Mouse (Mus musculus) B cell, adult 2 months (primary cell): ENCODE results near the gene Taf1c.

Source experiments
- DNase-seq, 2 experiments: peaks; one replicate each; pipeline ENCODE4 v3.0.0; 2022

Taf1c gene

DNA sequence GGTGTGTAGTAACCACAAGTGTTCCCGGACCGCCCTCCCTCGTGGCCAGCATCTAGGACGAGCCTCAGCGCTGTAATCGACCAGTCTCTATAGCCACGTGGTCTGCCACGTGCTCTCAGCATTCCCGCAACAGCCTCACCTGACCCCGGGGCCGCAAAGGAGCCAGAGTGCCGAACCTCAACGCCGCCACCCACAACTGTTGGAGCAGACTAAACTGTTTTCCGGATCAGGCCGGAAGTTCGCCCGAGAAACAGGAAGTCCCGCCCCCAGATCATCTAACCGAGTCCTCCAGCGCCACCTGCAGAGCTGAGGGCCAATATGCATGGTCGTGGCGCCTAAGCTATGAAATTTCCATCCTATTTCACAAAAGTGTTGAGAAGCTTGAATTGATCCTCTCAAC is at the start of gene Taf1c:
Gene Taf1c, minus strand, starts transcription at position 227 of the 400 bp plus-strand sequence.
- peak; percentile 97 for DNase-seq

DNA sequence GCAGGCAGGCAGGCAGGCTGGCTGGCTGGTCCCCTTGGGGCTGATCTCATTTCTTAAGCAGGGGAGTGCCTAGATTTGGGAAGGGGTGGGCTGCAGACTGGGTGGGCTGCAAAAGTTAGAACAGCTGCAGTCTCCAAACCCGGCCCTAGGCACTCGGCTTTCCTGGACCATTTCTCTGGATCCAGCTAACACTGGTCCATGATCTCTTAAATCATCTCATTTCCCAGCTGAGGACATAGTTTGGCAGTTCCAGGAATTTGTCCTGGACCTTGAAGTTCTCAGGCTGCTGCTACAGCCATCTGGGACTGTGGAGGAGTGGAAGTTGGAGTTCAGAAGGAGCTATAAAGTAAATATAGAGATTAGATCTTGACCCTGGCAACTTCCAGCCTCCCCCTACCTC is 46.3 kb upstream of the Taf1c start:
- no peak for DNase-seq

DNA sequence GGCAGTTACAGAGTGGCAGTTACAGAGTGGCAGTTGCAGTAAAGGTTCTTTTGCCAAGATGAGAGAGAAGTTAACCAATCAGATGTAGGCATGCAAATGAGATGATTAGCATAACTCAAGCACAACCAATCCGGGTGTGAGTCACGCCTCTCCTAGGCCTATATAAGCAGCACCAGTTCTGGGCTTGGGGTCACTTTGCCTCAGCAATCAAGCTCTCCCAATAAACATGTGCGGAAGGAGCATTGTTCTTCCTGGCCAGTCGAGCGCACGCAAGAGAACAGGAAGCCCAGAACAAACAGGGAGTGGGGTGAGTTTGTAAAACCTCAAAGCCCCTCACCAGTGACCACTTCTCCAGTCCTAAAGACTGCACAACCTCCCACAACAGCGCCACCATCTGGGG is 41.8 kb upstream of the Taf1c start:
- no peak for DNase-seq

DNA sequence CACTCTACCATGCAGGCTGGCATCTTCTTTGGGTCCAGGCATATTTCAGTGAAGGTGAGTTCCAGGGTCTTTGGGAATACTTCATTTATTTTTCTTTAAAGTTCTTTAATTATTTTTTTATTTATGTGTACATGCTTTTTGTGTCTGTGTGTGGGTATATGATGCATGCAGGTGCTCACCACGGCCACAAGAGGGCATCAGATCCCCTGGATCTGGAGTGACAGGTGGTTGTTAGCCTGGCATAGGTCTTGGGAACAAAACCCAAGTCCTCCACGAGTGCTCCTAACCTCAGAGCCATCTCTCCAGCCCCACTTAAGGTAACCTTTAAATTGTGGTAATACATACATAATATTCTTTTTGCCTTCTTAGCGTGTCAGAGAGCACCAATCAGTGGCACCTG is 41.2 kb upstream of the Taf1c start:
- DNase-seq, result no peak

DNA sequence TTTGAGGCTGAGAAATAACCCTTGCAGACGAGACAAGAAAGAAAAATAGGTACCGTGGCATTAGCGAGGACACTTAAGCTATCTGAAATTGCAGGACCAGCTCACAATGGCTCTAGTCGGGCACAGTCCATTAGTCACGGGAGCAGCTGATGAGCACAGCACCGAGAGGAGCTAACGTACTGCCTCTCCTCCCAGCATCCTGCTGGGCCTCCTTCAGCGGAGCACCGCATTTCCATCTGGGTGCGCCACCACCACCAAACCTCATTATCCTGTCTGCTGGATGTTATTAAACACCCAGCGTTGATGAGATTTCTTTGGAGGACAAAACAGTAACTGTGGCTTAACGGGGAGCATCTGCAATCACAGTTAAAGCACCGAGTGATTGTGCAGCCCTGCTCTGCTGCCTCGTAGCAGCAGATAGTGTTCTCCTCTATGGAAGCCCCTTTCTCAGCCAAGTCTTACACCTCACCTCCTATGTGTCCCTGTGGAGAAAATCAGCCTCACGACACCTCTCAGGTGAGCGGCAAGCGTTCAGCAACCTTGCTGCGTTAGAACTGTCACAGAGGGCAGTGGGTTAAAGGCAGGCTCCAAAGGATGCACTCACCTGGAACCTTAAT is 40.1 kb upstream of the Taf1c start:
- DNase-seq, result no peak

DNA sequence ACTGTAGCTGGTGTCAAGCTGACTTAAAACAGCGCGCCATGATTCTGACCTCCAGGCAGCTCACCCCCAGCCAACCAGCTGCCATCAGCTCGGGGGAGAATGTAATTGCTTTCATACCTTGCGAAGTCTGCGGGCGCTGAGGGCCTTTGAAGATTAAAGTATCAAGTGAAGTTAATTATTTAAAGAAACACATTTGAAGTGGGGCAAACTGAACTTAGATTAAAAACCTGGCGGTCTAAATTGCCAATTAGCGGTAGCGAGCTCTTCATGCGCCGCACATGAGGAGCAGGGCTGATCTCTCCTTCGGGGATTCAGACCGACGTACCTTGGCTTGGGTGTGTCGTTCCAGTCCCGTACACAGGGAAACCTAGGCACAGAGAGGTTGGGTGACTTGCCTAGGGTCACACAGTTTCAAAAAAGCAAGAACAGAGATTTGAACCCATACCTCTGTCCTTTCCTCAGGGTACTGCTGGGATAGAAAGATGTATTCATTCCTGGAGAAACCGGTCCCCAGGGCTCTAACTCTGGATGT is 39.5 kb upstream of the Taf1c start:
- DNase-seq, result no peak

DNA sequence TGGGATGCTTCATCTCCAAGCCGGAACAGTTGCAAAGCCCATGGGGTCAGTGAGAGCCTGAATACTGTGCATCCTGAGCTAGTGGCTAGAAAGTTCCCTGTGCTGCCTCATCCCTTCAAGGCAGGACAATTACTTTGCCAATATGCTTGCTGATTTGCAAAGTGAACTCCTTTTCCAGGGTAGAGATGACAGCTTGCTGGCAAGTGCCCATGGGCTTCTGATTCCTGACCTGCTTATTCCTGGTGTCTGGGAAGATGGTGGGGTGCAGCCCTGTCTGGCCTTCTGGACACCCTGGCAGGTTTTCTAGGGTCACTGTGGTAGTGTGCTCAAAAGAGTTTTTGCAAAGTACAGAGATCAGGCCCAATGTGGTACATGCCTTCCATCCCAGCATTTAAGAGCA is 37.9 kb upstream of the Taf1c start:
- no peak for DNase-seq

DNA sequence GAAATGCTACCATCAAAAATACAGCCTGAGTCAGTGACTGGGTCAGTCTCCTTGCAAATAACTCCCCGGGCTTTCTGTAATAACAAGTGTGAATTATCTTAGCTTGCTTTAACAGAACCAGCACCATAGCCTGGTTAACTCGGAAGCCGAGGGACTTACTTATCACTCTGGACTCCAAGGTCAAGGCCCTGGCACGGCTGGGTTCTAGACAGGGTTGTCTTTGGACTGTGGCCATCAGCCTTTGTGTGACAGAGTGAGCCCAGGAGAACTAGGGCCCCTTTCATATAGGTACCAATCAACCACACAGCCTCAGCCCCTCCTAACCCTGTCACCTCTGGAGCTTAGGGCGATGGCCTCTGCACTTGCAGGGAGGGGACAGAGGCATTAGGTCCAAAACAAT is 36.0 kb upstream of the Taf1c start:
- DNase-seq, result no peak

DNA sequence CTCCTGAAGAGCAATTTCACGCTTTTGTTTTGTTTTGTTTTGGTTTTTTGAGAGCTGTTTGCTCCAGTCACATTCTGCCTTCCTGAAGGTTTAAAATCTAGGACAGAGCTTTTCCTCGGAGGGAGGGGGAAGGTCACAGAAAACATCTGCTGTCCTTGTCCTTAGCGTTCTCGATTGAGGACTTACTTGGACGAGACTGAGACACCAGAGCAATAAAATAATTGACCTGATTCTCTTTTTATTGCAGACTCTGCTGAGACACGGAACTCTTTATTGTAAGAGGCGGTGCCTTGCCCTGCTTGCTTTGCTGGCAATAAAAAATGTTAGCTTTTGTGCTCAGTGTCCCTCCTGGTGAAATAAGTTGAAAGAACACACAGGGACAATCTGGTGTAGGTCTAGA is 34.8 kb upstream of the Taf1c start:
- DNase-seq, result no peak

DNA sequence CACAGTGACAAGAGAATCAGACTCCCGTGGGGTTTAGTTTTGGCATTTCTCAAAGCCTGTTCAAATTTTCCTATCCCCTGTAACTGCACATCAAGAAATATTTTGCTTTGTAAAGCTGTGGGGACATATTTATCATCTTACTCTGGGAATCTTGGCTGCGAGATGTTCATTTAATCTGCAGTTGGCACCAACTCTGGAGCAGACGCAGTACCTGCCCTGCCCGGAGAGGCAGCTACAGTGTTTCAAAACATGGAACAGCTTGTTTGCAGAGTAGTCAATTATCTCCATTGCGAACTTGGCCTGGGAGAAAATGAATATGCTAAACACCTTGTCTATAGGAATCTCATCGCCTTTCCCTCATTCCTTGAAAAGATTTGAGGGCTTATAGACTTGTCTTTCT is 33.2 kb upstream of the Taf1c start:
- no peak for DNase-seq

DNA sequence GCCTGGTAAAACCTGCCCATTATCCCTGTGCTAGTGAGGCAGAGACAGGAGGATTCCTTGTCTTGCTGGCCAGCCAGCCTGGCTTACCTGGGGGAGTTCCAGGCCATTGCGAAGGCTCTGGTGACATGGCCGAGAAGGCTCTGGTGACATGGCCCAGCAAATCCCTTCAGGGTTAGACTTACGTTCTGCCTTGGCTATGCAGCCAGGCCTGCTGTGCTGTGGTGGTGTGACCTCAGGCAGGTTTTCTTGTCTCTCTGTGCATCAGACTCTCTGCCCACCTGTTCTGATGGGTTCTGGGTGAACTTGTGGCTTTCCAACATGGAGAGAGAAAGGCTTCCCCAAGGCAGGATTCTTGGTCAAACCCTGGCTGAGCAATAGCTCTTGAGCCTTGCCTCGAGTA is 32.4 kb upstream of the Taf1c start:
- DNase-seq, result no peak

DNA sequence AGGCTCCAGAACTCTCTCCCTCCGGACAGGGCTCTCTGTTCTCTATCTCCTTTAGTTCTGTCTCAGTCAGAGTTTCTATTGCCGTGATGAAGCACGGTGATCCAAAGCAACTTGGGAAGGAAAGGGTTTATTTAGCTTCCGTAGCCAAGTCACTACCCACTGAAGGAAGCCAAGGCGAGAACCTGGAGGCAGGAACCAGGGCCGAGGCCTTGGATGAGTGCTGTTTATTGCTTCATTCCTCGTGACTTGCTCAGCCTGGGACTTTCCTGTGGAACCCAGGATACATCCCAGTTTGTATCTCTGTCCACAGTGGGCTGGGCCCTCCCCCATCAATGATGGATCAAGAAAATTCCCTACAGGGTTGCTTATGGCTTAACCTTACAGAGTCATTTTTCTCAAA is 31.7 kb upstream of the Taf1c start:
- no peak for DNase-seq

DNA sequence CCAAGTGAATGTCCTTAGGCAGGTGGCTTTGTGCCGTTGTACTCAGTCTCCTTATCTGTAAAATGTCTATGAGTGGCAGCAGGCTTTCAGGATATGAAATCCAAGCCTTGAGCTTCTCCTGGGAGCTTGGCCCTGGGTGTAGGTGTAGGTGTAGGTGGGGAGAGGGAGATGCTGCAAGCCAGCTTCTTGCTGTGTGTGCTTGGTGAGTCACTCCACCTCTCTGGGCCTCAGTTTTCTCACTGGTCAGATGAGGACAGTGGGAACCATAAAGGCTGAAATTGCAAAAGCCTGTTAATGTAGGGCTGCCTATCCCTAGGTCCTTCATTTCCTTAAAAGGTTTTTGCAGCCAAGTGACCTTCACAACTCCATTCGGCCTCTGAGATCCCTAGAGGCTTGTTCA is 30.9 kb upstream of the Taf1c start:
- DNase-seq, result no peak

DNA sequence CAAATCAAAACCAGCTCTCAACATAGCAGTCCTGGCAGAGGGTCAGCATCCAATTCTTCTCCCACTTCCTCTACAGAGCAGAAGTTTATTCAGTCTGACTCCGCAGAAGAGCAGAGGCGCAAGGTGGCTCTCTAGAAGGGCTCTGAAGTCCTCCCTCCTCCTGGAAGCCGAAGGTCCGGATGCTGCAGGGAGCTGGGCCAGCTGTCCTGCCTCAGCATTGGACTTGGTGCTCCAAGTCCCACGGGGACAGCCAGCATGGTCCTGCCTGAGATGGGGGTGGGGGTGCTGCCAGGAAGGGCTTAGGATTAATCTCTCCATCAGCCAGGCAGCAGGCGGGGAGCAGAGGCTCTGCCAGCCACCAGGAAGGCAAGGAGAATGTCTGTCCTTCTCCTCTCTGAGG is 30.4 kb upstream of the Taf1c start, which contains the start of gene Kcng4:
Gene Kcng4, minus strand, starts transcription at position 303 of the 400 bp plus-strand sequence.
- no peak for DNase-seq

DNA sequence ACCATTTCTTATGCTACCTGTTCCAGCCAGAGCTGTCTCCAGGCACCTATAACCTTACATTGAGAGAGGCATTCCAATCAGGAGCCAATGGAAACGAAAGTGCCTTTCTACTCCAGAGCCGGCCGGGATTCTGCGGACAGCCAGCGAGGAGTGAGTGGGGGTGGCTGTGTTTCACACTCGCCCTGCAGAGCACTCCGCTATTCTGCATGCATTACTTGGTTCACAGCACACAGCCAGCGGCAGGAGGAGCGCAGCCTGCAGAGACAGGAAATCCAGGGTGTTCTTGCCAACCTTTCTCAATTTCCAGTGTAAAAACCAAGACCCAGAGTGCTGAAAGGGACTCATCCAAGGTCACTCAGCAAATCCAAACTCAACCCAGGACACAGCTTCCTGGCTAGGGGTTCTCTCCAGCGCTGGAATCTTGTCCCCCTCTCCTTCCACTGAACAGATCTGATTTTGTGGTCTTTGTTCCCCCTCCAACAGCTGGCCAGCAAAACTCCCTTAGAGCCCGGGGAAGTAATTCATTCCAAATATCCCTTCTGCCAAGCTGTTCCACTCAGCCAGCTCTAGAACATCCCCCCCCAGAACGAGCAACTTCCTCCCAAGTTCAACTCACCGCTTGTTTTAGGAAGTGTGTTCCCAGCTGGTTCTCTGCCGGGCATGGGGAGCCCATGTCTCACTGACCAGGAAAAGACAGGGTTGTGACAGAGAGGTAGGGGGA is 29.8 kb upstream of the Taf1c start:
- no peak for DNase-seq

DNA sequence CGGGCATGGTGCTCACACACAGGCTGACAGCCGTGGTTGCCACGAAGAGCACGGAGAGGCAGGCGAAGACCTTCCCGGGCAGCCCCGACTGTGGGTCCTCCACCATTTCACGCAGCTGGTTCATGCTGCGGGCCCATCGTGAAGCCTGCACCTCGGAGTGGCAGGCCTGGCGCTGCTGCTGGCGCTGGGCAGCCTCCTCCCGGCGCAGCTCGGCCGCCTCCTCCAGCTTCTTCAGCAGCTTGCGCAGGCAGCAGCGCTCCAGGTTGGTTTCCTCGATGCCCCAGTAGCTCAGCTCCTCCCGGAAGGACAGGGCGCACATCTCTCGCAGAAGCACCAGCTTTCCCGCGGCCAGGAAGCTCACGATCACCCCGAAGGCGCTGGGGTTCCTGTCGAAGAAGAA is 27.9 kb upstream of the Taf1c start:
- DNase-seq, result no peak

DNA sequence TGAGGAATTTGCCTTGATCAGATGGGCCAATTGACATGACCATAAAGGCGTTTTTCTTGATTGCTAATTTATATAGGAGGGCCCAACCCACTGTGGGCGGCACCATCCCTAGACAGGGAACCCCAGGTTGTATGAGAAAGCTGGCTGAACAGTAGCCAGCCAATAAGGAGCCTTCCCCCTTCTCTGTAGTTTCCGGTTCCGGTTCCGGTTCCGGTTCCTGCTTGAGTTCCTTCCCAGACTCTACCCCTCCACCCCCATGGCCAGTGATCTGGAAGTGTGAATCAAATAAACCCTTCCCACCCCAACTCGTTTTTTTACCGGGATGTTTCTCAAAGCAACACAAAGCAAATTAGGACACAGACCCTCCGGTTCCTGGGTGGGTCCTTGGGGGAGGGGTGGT is 27.2 kb upstream of the Taf1c start:
- DNase-seq, result no peak

DNA sequence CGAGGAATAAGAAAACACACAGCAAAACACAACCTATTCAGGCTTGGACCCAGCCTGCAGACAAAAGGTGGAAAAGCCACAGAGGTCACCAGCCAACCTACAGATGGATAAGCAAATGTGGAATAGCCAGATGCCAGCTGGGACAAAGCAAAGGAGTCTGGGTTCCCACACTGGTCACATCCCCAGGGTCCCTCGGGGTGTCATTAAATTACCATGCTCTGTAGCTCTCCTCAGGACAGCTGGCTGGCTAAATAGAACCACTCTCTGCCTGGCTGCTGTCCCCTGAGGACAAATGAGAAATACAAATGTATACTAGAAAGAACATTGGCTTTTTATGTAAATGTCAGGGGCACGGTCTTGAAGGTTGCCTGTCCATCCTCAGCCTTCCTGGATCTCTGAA is 25.8 kb upstream of the Taf1c start:
- DNase-seq, result no peak

DNA sequence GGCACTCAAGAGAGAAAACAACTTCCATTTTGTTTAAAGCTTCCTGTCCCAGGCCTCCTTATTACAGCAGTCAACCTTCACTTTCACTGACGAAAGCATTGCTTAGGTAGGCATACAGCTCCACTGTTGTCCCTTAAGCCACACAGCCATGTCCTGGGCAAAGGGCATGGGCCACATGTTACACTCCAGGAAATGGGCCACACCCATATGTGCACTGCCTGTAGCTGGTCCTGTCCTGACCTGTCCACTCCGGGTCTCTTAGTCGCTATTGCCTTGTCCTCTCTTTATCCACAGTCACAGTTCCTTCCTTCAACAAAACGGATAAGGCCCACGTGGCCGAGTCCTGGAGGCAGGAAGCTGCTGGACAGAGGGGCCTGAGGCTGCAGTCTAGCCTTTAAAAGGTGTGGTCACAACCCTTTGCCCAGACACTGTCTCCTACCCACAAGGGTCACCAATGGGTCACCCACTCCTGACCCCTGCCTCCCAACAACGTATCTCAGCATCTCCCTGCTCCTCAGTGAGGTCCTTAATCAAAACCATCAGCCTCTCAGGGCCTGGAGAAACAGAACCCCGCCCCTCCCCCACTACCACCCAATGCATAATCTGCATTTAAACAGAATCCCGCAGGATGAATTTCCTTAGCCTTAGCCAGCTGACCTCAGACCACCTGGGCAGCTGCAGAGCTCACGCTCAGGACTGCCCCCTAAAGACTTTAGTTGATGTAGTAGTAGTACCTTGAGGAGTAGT is 22.8 kb upstream of the Taf1c start:
- DNase-seq, result no peak

DNA sequence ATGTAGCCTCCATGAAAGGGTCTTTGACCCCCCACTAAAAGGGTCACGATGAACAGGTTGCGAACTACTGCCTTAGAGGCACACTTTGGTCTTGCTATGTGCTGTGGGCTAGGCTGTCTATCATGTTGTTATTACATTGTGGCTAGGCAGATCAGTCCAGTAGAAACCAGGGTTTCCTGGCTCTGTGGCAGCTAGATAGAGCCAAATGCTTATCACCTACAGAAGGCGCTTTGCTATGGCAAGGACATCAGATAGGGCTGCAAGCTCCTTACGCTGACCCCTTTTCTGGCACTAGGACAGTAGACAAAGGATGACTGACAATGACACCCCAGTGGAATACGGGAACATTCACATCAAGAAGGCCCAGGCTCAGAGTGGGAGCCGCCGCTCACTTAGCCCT is 22.2 kb upstream of the Taf1c start:
- DNase-seq, result no peak

DNA sequence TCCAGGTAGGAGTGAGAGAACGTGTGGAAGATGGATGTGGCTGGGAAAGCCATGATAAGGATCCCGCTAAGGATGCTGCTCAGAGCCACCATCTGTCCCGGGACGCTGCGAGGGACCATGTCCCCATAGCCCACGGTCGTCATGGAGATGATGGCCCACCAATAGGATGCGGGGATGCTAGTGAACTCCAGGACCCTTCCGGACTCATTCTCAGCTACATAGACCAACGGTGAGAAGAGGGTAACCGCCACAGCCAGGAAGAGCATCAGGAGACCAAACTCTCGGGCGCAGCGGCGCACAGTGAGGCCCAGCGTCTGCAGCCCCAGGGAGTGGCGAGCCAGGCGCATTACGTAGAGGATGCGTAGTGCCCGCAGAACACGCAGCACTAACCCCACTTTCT is 20.8 kb upstream of the Taf1c start:
- DNase-seq, result no peak

DNA sequence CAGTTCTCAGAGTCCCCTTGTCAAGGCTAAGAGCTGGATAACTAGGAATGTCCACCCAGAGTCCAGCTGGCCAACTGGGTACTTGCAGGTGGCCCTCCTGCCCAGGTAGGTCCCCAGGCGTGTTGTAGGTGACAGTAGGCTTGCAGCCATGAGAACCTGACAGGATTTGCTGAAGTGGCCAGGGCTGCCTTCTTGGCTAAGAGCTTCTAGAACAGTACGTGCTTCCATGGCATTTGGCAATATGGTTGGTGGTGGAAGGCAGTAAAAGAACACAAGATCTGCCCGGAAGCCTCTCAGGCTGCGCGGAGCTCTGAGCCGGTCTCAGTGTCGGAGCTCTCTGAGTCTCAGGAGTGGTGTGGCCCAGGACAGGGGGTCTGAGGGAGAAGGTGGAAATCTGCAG is 19.9 kb upstream of the Taf1c start:
- no peak for DNase-seq

DNA sequence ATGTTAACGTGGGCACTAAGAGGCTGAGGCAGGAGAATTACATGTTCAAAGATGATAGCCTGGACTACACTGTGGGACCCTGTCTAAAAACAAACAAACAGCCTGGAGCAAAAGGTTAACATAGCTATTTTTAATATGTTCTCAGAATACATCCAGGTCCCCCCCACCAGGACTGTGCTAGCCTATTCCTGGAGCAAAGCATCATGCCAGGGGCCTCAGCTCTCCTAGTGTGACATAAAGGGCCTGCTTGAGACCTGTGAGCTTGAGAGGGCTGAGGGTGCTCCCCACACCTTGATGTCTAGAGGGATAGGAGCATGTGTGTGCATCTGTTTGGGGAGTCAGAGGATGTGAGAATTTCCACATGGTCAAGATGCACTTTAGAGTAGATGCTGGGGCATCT is 18.7 kb upstream of the Taf1c start:
- no peak for DNase-seq

DNA sequence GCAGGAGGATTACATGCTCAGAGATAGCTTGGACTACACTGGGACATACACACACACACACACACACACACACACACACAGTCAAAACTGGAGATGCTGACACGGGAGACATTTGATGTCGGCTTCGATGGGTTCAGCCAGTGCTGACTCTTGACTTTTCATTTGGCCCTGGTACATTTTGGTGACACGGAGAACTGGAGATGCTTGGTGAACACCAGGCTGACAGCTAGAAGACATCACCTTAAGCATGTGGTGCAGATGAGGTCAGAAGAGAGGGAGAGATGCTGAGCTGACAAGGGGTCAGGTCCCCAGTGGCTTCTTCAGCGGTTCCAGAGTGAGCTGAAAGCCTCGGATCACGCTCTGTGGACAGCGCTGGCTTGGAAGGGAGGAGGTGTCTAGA is 18.0 kb upstream of the Taf1c start:
- DNase-seq, result no peak
